Mouse (Mus musculus) right cerebral cortex, postnatal 36 days (tissue): ENCODE data around the gene Pdcd2l.
A peak's percentile ranks its signal among the peaks of the same experiment; 100 is the strongest.

ENCODE experiments used
- DNase-seq, 2 experiments: peaks; one replicate each; pipeline ENCODE4 v3.0.0; 2022; ENCODE audit warnings: low spot score in 2 of 2, mixed read lengths in 1 of 2

The Pdcd2l gene

GRCm38 (mm10) chr7:34196132-34197128, at the start of gene Pdcd2l:
Gene Pdcd2l, minus strand, starts transcription at chr7:34196661.
- peak; percentile 84 for DNase-seq

DNA sequence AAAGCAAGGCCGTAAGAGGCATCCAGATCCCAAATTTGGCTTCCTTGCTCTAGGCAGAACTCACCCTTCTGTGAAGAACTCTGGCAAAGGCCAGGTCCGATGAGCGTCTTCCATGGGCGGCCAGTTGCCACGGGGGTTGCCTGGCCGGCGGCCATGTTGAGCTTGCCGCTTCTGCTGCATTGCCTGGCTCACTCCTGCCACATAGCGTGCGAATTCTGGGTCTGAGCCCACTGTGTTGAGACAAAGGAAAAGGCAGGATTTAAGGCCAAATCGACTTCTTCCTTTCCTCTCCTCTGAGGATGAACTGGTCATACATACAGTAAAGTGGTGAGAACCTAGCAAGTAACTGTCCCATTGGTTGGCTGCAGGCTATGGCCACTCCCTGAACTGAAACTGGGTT, 45.7 kb upstream of the Pdcd2l start:
- DNase-seq, result no peak

DNA sequence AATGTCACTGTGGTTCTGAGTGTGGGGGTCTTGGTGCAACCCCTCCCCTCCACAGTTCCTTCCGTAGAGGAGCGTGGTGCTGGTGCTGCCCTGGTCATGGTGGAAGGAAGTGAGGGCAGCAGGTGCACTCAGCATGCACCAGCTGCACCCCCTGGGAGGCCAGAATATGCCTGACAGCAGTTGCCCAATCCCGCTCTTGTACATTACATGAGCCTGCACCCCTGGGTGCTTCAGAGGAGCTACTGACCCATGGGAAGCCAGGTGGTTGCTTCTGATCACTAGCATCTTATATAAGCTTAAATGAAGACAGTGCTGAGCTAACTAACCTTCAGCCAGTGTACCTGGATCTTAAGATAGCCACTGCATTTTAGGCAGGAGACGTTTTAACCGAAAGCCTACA, 41.6 kb upstream of the Pdcd2l start:
- DNase-seq, result no peak

- DNase-seq, result no peak
These were observed 39.1 kb upstream of the Pdcd2l start for GRCm38 (mm10) chr7:34235602-34236001.

- DNase-seq, result no peak
These were observed 38.4 kb upstream of the Pdcd2l start for GRCm38 (mm10) chr7:34234610-34235561.

DNA sequence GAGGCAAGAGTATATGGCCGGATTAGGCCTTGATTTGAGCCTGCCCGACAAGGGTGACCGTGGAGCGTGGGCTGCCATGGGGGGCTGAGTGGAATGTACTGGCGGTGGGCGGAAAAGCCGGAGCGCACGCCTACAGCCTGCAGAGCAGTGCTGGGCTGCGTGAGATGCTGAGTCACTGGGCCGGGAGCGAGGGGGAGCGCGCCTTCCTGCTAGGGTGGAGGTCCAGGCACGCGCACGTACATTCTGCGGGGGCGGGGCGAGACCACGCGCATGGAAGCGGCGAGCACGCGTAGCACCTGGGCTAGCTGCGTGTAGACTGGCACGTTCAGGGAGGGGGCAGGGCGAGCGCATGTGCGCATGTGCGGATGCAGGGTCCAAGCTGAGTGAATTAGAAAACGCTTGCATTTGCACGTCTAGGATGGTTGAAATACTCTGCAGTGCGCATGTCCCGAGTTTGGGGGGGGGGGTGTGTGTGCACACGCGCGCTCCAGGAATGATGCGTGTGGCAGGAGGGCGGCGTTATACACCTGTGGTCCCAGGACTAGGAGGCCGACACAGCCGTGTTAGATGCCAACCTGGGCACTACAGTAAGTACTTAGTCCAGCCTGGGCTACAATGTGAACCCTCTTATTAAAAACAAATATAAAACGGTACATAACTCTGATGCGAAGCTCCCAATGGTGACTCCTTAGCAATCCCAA, 37.6 kb upstream of the Pdcd2l start:
- peak; percentile 99 to 100 for DNase-seq

DNA sequence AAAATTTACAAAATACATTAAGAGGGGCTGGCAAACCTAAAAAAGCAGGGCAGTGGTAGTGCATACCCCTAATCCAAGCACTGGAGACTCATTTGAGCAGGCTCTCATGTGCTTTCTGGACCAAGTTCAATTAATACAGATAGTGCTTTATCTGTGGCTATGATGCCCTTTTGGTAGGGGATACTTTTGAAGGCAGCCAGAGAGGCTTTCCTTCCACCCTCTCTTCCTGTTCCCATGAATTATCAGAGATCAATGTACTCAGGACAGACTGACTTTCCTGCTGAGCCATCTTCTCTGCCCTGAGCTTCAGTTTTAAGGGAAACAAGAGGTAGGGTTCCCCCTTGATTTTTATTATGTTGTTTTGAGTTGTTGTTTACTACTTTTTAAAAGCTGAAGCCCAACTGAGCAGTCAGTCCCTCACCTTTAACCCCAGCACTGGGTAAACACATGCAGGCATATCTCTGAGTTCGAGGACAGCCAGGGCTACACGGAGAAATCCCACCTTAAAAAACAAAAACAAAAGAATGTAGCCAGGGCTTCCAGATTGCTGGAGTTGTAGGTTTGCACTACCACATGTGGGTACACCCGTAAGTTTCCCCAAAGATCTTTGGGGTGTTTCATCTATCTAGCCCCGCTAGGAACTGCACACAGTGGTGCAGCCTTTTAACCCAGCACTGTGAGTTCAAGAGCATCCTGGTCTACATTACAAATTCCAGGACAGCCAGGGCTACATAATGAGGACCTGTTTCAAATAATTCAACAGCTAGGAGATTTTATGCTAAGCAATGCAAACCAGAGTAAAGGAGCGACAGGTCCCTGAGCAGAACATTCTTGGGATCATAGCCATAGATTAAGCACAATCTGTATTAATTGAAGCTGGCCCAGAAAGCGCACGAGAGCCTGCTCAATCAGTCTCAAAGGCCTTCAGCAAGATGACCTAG, 36.6 kb upstream of the Pdcd2l start:
- no peak for DNase-seq

- peak; percentile 65 to 70 for DNase-seq
These were observed 33.7 kb upstream of the Pdcd2l start, which contains the start of gene Gpi1 for GRCm38 (mm10) chr7:34230116-34230515. Gene Gpi1, minus strand, starts transcription at chr7:34230336.

- peak; percentile 62 to 69 for DNase-seq
These were observed 33.2 kb upstream of the Pdcd2l start for GRCm38 (mm10) chr7:34229691-34230111.

GRCm38 (mm10) chr7:34229153-34229552, 32.7 kb upstream of the Pdcd2l start:
- DNase-seq, result no peak

- DNase-seq, result no peak
These were observed 32.2 kb upstream of the Pdcd2l start for GRCm38 (mm10) chr7:34228641-34229040.

GRCm38 (mm10) chr7:34226846-34227245, 30.4 kb upstream of the Pdcd2l start:
- DNase-seq, result no peak

DNA sequence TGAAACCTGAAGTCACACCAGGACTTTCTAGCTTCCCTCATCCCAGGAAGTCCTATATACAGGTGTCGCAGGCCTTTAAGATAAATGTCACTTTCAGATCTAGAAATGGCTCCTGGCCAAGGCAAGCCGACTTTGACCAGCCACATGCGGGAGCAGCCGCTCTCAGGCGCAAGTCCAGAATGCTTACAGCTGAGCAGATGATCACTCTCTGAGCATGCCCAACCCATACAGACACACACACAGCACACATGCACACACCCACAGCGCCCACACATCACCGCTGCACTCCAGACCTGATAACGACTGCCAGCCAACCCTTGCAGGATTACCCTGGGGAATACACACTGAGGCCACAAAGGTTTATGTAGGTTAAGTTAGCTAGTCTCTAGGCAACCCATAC, 29.6 kb upstream of the Pdcd2l start:
- peak in 1 of 2 experiments; percentile 52 for DNase-seq

- DNase-seq, result no peak
These were observed 27.8 kb upstream of the Pdcd2l start for GRCm38 (mm10) chr7:34224308-34224707.

GRCm38 (mm10) chr7:34222340-34222739, 25.9 kb upstream of the Pdcd2l start:
- no peak for DNase-seq

- DNase-seq, result no peak
These were observed 25.3 kb upstream of the Pdcd2l start for GRCm38 (mm10) chr7:34221594-34222250.

DNA sequence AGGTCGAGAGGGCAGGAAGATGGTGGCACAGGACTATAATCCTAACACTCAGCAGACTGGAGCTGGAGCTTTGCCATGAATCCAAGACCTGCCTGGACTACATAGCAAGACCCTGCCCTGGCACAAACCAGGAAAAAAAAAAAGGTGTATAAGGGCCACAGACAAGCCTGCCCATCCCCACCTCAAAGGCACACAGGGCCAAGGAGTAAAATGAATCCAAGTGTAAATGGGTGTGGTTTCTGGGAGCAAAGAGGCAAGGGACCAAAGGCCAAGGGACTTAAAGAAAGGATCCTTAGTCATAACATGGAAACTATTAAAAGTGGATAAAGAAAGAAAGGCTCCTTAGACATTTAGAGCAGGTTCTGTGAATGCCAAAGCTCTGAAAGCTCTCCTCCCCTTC, 22.0 kb upstream of the Pdcd2l start:
- no peak for DNase-seq

- DNase-seq, result no peak
These were observed 20.0 kb upstream of the Pdcd2l start for GRCm38 (mm10) chr7:34216474-34216873.

GRCm38 (mm10) chr7:34215481-34215880, 19.0 kb upstream of the Pdcd2l start:
- no peak for DNase-seq

DNA sequence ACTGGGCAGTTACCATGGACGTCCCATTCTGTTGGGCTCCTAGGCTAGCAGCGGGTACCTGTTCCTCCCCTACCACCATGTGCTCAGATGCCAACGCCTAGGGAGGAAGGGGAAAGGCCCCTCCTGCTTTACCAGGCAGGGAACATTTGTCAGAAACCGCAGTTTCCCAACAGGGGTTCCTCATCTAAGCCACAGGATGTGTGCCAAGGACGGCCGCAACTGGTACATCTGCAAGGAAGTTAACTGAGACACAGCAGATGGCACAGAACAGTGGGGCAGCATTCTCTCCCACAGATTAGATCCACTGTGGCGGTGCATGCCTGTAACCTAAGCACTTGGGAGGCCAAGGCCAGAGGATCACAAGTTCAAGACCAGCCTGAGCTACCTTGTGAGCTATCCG, 18.2 kb upstream of the Pdcd2l start:
- no peak for DNase-seq
